Mouse (Mus musculus): Measurements from ENCODE around the gene Pappa. TPM values are rescaled to one million over a fixed set of nuclear protein-coding genes. Genes with fewer than 3 reads are reported as not detected.

Pappa gene
- total RNA-seq, 1 experiment from 2014 or later: not detected

DNA sequence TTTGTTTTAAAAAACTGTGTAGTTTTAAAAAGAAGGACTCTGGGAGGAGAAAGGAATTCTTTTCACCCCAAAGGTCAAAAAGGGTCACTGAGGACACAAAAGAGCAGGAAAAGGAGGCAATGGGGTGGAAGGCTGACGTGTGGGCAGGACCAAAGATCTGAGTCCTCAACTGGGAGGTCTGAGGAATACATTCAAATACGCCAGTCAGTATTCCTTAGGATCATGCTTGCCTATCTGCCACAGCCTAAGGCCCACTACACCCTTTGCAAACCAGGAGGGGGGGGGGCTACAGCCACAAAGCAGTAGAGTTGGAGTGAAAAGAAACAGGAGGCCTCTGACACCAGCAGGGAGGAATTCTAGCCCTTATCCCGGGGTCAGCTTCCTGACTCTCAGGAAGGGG, 121.5 kb downstream of the Pappa start:
- no peak for ATAC-seq (ENCODE audit: extremely low read depth, insufficient number of reproducible peaks, low FRiP score, poor library complexity, severe bottlenecking)

DNA sequence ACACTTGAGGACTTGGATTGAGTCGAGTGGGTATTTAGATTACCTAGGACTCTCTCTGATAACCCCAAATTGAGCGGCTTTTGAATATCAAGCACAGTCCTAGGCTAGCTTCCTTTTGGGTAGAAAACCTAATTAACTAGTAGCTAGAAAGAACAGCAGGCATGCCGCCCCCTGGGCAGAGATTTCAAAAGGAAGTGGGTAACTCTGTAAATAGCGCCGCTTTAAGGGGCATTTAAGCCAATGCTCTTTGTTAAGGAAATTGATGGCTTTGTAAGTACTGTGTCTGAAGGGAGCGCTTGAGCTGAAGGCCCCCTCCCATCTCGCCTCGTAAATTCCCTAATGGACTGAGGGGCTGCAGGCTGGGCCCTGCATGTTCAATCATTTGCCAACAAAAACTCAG, 128.2 kb downstream of the Pappa start:
- no peak for ATAC-seq (ENCODE audit: extremely low read depth, insufficient number of reproducible peaks, low FRiP score, poor library complexity, severe bottlenecking)

DNA sequence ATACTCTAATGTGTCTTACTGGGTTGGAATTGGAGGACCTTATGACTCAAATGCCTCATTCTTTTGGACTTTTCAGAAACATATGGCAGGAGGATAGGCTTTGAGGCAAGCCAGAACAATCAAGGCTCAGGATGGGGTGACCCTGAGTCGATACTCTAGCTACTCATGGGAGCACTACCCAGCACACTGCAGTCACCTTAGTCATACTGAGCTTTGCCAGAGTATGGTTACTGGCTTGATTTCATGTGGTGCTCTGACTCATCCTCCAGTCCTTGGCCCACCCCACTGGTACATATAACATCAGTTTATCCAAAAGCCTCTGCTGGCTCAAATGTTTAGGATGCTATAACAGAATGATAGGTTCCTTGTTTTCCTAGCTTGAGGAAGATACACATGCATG, 130.1 kb downstream of the Pappa start:
- ATAC-seq (ENCODE audit: extremely low read depth, insufficient number of reproducible peaks, low FRiP score, poor library complexity, severe bottlenecking): no peak

DNA sequence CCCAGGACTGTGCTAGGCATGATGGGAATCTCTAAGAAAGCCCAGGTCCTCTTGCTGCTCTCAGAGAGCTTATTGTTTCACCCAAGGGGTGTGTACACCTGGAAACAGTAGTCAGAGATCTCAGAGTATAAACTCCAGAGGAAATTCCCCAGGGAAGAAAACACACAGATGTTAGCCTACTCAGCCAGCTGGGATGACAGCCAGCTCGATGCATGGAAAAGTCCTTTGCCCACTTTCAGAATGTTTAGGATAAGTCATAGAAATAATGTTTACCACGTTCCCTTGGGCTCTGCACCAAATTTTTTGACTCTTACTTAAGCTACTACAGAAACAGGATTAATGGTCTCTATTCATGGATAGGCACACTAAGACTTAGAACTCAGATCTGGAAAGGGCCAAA, 143.1 kb downstream of the Pappa start:
- no peak for ATAC-seq (ENCODE audit: extremely low read depth, insufficient number of reproducible peaks, low FRiP score, poor library complexity, severe bottlenecking)

DNA sequence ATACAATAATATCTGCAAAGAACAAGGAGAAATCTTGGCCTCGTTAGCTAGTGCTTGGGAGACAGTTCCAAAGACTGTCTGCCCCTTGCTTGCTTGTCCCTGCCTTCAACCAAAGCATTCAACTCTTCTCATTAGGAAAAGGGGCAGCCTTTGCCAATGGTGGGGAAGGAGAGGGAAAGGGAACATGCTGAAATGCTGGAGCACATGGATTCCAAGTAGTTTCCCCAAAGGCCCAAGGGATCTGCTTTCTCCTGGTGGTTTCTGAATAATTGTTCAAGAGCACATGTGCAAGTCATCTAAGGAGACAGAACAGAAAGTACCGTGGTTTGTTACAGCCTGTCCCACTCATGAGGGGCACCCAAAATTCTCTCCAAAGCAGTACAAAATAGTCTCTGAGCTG, 146.0 kb downstream of the Pappa start:
- ATAC-seq (ENCODE audit: extremely low read depth, insufficient number of reproducible peaks, low FRiP score, poor library complexity, severe bottlenecking): no peak

DNA sequence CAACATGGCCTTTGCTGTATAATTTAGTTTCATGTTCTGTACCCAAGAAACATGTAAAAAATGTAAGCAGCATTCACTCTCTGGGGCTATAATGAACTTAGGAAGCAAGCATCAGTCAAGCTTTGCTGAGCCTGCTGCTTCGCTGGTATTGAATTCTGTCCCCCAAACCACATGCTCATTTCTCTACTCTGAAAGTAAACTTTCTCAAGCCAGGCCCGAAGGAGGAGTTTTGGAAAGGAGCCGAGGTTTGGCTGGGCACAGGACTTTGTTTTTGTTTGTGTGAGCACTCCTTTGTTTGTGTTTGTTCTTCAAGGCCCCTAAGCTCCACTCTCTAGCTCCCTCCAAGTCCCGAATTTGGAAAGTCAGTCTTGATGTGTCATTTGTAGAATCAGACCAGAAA, 148.3 kb downstream of the Pappa start:
- no peak for ATAC-seq (ENCODE audit: extremely low read depth, insufficient number of reproducible peaks, low FRiP score, poor library complexity, severe bottlenecking)

DNA sequence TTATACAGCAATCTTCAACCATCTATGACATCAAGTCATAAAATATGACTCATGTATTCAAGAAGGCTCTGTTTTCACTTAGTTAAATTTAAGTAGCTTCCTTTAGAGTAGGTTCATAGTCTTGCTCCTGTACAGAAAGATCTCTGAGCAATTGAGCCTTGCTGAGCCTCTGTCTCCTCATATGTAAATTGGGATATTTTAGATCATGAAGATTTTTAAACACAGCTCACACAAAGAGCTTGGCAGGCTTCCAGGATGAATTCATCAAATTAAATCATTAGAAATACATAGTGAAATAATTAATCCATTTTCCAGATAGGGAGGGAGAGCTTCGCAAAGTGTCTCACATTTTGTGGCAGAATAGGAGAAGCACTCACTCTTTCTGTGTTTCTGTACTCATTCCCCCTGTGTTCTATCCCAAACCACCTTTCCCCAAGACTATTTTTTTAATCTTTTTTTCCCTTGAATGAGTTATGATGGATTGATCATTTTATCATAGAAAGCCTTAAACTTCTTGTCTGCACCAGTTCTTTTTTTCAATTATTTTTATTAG, 149.4 kb downstream of the Pappa start:
- no peak for ATAC-seq (ENCODE audit: extremely low read depth, insufficient number of reproducible peaks, low FRiP score, poor library complexity, severe bottlenecking)

DNA sequence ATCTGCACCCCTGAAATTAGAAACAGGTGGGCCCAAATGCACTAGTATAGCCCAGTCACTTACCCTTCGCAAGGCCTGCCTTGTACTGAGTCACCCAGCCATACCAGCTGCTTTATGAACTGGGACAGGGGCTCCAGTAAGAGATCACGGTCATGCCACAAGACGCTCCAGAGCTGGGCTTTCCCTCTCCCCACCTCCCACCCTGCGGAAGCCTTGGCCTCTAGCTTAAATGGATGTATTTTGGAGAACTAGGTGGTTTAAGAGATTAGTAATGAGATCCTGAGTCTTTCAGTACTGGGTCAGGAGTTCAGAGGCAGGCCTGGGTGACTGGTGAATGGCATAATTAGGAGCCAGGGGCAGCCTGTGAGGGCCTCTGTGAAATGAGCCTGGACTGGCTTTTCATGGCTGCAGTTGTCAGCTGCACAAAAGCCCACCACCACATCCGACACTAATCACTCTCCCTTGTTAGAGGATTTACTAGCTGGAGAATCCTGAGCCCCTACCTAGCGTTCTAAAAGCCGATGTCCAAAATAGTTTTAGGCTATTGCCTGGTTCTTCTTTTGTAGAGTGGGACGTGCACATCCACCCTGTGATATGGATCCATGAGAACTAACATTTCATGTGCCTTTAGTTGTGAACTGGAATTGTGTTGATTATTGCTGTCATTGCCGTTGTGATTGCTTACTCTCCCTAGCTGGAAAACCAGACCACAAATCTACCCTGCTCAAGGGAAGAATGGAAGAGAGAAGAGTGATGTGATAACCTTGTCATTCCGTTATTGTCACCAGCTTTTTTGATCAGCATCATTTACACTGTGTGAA, 154.7 kb downstream of the Pappa start:
- no peak for ATAC-seq (ENCODE audit: extremely low read depth, insufficient number of reproducible peaks, low FRiP score, poor library complexity, severe bottlenecking)

DNA sequence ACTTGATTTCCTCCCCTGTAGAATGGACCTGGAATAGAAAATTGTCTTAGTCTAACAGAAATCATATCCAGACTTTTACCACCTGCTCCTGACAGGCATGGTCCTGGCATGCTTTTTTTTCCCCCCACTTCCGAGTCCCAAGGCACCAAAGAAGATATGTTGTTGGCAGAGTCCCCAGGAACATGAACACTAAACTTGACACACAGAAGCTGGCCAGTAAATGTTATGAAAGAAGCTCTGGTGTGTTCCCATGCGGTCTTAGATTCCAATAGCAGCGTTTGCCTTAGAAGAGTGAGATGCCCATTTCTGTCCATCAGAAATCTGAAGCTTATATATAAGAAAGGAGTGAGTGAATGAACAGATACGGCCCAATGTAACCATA, 155.3 kb downstream of the Pappa start:
- ATAC-seq (ENCODE audit: extremely low read depth, insufficient number of reproducible peaks, low FRiP score, poor library complexity, severe bottlenecking): no peak

DNA sequence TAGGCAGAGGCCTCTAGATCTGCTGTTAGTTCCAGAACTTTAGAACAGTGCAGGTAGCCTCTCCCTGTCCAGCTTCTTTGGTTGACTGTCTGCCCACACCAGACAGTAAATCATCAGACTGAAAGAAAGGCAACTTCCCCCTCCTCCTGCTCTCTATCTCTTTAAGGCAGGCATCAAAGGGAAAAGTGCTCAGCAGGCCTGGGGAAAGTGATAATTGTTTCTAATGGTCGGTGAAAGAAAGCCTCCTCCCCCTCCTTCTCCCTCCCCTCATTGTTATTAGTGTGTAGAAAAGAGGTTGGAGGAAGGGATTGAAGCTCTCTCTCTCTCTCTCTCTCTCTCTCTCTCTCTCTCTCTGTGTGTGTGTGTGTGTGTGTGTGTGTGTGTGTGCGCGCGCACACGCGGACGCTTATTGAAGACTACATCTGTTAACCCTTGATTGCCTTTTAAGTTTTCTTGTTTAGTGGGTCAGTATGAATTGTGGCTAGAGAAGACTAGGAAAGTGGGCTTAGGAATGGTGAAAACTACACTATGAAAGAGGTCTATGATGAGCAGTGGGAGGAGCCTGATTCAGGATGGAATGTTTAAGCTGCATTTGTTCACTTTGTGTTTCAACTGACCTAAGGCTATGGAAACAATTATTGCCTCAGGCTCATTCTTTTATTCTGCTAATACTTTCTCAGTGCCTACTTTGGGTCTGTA, 156.2 kb downstream of the Pappa start:
- no peak for ATAC-seq (ENCODE audit: extremely low read depth, insufficient number of reproducible peaks, low FRiP score, poor library complexity, severe bottlenecking)

DNA sequence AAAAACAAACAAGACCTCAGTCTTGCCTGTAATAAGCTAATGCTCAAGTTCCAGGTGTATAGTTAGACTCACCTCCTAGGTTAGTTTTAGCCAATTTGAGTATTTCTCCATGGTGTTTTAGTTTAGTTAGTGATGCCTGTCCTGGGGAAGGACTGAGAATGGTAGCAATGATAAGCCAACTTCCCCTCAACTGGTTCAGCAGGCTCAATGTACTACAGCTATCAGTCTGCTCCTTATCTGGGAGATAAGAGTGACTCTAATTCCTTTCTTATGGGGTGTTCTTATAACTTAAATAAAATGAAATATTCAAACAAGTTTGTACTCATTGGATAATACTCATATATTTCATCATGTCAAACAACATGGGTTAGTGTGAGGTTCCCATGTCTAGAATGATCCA, 156.9 kb downstream of the Pappa start:
- ATAC-seq (ENCODE audit: extremely low read depth, insufficient number of reproducible peaks, low FRiP score, poor library complexity, severe bottlenecking): no peak

DNA sequence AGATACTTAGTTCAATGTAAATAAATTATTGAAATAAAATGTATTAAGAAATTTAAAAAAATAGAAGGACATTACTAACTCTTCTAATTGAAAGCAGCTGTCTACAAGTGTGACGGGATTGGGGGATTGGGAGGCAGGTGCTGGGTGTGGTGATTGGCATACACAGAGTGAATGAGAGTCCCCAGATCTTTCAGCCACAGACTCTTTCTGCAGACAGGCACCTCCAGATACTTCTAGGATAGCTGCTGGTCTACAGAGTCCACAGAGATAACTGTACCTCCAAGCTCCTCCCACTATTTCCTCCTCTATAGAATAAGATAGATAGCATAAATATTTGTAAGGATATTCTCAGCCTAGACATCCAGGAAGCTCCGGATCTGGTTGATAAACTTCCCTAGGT, 159.6 kb downstream of the Pappa start:
- no peak for ATAC-seq (ENCODE audit: extremely low read depth, insufficient number of reproducible peaks, low FRiP score, poor library complexity, severe bottlenecking)

DNA sequence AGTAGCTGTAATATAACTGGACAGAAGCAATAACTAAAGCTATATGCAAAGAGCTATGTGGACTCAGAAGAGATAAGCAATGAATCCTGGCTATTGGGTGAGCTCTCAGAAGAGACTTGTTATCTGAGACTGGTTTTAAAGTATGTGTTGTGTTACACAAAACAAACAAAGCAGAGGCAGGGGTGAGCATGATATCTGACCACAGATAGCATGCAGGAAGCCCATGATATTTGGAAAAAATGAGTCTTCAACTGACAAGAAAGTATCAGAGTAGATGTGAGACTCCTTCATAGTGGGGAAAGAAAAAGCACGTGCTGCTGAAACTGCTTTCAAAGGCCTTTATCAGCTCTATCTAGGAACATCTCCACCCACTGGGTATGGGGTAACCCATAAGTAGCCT, 161.2 kb downstream of the Pappa start:
- ATAC-seq (ENCODE audit: extremely low read depth, insufficient number of reproducible peaks, low FRiP score, poor library complexity, severe bottlenecking): no peak

DNA sequence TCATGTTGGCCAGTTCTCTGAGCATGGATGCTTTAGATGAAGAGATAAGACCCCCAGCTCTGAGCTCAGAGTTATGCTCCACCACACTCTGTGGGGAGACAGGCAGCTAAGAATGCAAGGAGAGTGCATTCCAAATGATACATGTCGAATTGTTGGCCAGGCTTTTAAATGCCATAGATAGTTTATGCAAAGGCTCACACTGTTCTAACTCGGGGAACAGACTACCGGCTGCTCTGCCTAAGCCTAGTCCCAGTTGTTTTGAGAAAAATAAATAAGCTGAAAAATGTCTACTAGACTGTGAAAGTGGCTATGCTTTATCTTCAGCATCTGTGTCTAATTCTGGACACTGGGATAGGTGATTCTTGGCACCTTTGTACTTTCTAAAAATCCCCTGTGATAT, 165.3 kb downstream of the Pappa start:
- no peak for ATAC-seq (ENCODE audit: extremely low read depth, insufficient number of reproducible peaks, low FRiP score, poor library complexity, severe bottlenecking)

DNA sequence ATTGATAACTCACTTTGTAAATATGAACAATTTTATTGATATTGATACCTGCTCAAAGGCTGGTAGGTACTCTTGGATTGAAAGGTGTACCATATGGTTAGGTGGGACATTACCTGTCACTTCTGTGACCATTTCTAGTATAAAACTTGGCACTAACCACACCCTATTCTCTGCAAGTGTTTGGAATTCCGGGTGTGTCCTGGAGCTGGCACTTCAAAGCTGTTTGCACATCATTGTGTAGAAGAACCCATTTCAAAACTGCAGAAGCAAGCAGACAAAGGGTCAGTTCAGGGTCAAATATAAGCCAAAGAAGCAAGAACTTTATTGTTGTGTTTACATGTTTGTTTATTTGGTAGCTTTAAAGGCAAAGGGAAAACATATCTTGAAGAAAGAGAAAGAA, 171.8 kb downstream of the Pappa start:
- ATAC-seq (ENCODE audit: extremely low read depth, insufficient number of reproducible peaks, low FRiP score, poor library complexity, severe bottlenecking): no peak

DNA sequence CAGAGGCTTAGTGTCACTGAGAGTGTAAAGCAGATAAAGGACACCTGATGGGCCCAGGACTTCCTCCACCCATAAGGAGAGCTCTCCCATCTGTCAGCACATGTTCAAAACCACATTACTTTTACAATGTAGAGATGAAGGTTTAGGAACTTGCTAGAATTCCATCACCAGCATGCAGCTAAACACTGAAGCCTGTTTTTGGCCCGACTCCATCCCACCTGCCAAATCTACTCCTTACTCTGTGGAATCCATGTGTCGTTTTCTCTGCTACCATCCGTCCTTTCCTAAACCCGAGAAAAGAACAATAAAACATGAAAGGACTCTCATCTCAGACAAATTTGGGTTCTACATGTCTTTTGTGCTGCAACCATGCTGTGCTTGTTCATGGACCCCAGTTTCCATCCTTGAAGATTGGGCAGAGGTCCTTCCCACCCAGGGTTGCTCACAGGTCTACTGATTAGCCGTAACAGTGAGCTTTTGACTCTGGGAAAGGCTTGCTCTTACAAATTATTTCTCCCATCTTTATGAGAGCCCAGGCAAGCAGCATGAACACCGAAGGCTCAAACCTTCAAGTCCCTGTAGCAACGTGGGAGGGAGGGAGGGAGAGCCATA, 172.5 kb downstream of the Pappa start:
- ATAC-seq (ENCODE audit: extremely low read depth, insufficient number of reproducible peaks, low FRiP score, poor library complexity, severe bottlenecking): no peak

DNA sequence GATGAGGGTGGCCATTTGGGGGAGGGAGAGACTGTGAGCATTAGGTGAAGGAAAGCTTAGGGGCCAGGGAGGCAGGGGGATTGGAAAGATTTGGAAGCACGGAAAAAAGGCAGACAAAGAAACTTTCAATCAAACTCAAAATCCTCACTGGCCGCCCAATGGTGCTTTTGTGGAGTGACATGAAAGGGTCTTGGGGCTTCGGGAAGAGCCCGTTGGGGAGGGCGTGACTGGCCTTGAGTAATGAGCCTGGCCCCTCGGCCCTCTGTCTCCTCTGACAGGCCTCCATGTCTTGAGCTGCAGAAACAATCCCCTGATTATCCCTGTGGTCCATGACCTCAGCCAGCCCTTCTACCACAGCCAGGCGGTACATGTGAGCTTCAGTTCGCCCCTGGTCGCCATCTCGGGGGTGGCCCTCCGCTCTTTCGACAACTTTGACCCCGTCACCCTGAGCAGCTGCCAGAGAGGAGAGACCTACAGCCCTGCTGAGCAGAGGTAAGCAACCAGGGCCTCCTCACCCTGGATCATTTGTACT, 173.1 kb downstream of the Pappa start:
- ATAC-seq (ENCODE audit: extremely low read depth, insufficient number of reproducible peaks, low FRiP score, poor library complexity, severe bottlenecking): no peak

DNA sequence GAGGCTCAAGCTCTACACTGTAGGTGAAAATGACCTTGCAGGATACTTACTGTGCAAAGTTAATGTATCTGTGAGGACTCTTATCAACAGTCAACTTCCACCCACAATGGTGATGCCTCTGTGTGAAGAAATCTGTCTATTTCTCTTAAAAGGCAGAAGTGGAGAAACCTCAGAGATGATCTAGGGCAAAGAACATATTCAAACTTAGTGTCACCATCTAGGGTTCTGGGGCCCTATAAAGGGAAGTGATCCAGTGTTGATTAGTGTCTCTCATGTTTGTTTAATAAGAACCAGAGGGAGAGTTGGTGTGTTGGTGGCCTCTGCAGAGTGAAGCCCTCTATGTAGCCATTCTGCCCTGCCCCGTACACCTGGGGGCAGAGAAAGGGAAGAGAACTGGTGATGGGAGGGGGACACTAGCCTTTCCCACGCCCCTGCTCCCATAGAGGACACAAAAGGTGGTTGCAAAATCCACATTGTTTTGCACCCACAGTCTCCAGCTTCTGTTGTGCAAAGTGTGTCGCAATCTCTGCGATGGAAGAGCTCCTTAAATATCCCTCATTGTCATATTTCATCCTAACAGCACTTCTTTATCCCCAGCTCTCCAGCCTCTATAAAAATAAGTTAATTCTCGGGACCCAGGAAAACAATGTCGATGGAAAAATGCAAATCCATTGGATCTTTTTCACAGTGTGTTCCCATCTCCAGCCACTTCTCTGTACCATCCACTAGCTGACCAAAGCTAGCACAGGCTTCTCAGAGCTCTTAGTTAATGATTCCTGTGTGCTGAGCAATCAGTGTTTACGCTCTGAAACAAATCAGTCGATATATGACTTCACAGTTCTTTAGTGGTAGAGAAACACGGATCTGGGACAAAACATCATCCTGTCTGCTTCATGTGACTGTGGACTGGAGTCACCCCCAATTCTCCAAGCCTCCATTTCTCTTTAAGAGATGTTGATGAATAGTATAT, 174.5 kb downstream of the Pappa start:
- no peak for ATAC-seq (ENCODE audit: extremely low read depth, insufficient number of reproducible peaks, low FRiP score, poor library complexity, severe bottlenecking)

DNA sequence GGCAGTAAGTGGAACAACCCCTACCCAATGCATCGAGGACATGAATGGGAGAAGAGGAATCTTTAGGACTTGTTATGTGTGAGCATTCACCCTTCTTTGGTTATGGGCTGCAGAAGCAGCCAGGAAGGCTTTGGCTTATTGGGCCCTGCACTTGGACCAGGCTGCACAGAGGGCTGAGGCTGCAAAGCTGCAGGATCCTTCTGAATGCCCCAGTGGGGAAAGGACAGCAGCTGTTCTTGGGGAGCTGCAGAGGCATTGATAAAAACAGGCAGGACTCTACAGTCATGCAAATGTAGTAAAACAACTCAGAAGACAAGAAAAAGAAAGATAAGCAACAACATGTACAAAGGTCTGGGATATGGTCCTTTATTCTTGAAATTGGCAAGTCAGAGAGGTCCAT, 175.4 kb downstream of the Pappa start:
- no peak for ATAC-seq (ENCODE audit: extremely low read depth, insufficient number of reproducible peaks, low FRiP score, poor library complexity, severe bottlenecking)

Measured in neutrophil, adult 5-6 weeks (primary cell).